Mouse (Mus musculus) stomach, postnatal 0 days (tissue): ENCODE results near the gene Fam214a. TPM values are rescaled to one million over a fixed set of nuclear protein-coding genes. Genes with fewer than 3 reads are reported as not detected.

Source experiments
- ATAC-seq: fragments of 200-750 bp; cut with Nextera tagmentation; 2 replicates; pipeline ENCODE4 v1.8.0; 2017; ENCODE audit not compliant: low FRiP score, low TSS enrichment
- DNase-seq: peaks from one replicate; pipeline ENCODE4 v3.0.0-alpha.2; 2016; ENCODE audit warnings: low spot score
- H3K27ac ChIP-seq: fragments of 300-500 bp; sonication (generic); replicated peaks from 2 replicates; pipeline ENCODE4 v1.5.1; 2014; ENCODE audit warnings: mild to moderate bottlenecking, control low read depth
- H3K27me3 ChIP-seq: fragments of 300-500 bp; sonication (generic); 2 replicates; pipeline ENCODE4 v1.6.1; 2014; ENCODE audit warnings: low read length; ENCODE audit not compliant: control insufficient read depth, insufficient read depth
- H3K36me3 ChIP-seq: fragments of 300-500 bp; sonication (generic); 2 replicates; pipeline ENCODE4 v1.6.1; 2014; ENCODE audit warnings: low read length, mixed read lengths; ENCODE audit not compliant: control insufficient read depth, insufficient read depth
- H3K4me1 ChIP-seq: fragments of 300-500 bp; sonication (generic); replicated peaks from 2 replicates; pipeline ENCODE4 v1.6.1; 2014; ENCODE audit warnings: antibody characterized with exemption; ENCODE audit not compliant: control insufficient read depth, insufficient read depth
- H3K4me2 ChIP-seq: fragments of 300-500 bp; sonication (generic); replicated peaks from 2 replicates; pipeline ENCODE4 v1.6.1; 2014; ENCODE audit warnings: low read depth, mild to moderate bottlenecking, control low read depth, moderate library complexity
- H3K4me3 ChIP-seq: fragments of 300-500 bp; sonication (generic); 2 replicates; pipeline ENCODE4 v1.5.1; 2014; ENCODE audit warnings: low read depth, low read length, control low read depth
- H3K9ac ChIP-seq: fragments of 300-500 bp; sonication (generic); 2 replicates; pipeline ENCODE4 v1.6.1; 2014; ENCODE audit warnings: mild to moderate bottlenecking, low read length, control low read depth, mixed read lengths
- H3K9me3 ChIP-seq: fragments of 300-500 bp; sonication (generic); 2 replicates; pipeline ENCODE4 v1.6.1; 2016; ENCODE audit warnings: low read length; ENCODE audit not compliant: control insufficient read depth
- CTCF ChIP-seq: IDR thresholded peaks from 2 replicates; pipeline ENCODE4 v1.5.1; 2016; ENCODE audit warnings: antibody characterized with exemption, low read depth, mild to moderate bottlenecking, moderate library complexity
- EP300 ChIP-seq: optimal IDR thresholded peaks from 2 replicates; pipeline ENCODE3; 2016; ENCODE audit warnings: antibody characterized with exemption
- WGBS: fragments of 180-500 bp; shearing (Covaris S2); extraction: QIAGEN DNeasy Blood & Tissue Kit; methylation state at CpG from one replicate; pipeline ENCODE4 v1.1.7; 2014; 5-methylcytosine and 5-hydroxymethylcytosine counted together
- polyA plus RNA-seq: library from polyadenylated mRNA; unstranded; fragments of >200 nt; fragmentation: Nextera tagmentation; extraction: Ambion mirVana; gene quantifications from 2 replicates; pipeline ENCODE4 v1.2.1, GENCODE M21; 2015

Gene Fam214a
- polyA plus RNA-seq, 1 experiment from 2014 or later = 10.7 TPM

GRCm38 (mm10) chr9:74953959-74954279, 1.2 kb downstream of the Fam214a start:
- TF ChIP-seq CTCF = no peak
- TF ChIP-seq EP300 = no peak
- Histone ChIP-seq H3K27ac (peak overlapping the region; percentile 98; the same call in 1 of the 2 replicates), H3K36me3 (no peaks in the 10 kb centered on the region), H3K4me2 (peak overlapping the region; percentile 94), H3K9ac (peak overlapping the region; percentile 84), H3K9me3 (no peaks in the 10 kb centered on the region), H3K4me3 (peak overlapping the region; percentile 88), H3K4me1 (no peaks in the 10 kb centered on the region), H3K27me3 (no peaks in the 10 kb centered on the region)
- ATAC-seq = no peak
- no peak for DNase-seq
- 47% methylated on average over 2 of the region's 2 CpGs for WGBS

- ATAC-seq (no peak), DNase-seq (no peak)
- H3K9ac ChIP-seq = no peak overlapping the region; the same call in 1 of the 2 replicates
- H3K4me2 ChIP-seq = peak overlapping the region; percentile 94; the same call in 1 of the 2 replicates
- 0 out of 2 replicates have a peak overlapping the region, but pooled peaks have one; percentile 88 for H3K4me3 ChIP-seq
- H3K9me3 ChIP-seq = no peaks in the 10 kb centered on the region
- no peak overlapping the region for H3K27ac ChIP-seq
- no peaks in the 10 kb centered on the region for H3K27me3 ChIP-seq
- H3K36me3 ChIP-seq = no peaks in the 10 kb centered on the region
- 66% methylated on average over 2 of the region's 2 CpGs for WGBS
- no peaks in the 10 kb centered on the region for H3K4me1 ChIP-seq
- TF ChIP-seq EP300 (no peak), CTCF (no peak)
Measured at GRCm38 (mm10) chr9:74954387-74954786, 1.7 kb downstream of the Fam214a start.

DNA sequence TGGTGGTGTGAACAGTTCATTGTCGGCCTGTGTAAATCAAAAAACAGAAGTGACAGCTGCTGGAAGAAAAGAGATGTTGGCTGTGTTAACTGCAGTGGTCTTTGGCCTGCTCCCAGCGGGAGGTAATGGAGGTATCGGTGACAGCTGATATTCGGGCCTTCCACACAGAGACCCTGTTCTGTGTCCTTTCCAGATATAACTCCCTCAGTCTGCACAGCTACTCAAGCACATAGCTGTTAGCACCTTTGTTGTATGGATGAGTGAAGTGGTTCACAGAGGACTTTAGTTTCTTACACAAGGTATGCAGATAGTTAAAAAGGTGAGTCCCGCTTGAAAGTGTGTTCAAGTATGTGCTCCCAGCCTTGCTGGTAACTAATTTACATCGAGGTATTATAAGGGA, 7.9 kb downstream of the Fam214a start:
- 76% methylated on average over 6 of the region's 6 CpGs for WGBS
- TF ChIP-seq EP300 = no peak
- TF ChIP-seq CTCF = no peak
- peaks cover 3% of the 10 kb centered on the region; the same call in 1 of the 2 replicates for H3K36me3 ChIP-seq
- no peaks in the 10 kb centered on the region for H3K9me3 ChIP-seq
- DNase-seq = no peak
- H3K9ac ChIP-seq = no peak overlapping the region
- no peak overlapping the region for H3K4me2 ChIP-seq
- no peaks in the 10 kb centered on the region for H3K4me1 ChIP-seq
- H3K4me3 ChIP-seq = no peak overlapping the region
- H3K27ac ChIP-seq = no peak overlapping the region
- no peak for ATAC-seq
- H3K27me3 ChIP-seq = no peaks in the 10 kb centered on the region

- no peak overlapping the region for H3K4me2 ChIP-seq
- H3K27me3 ChIP-seq = no peaks in the 10 kb centered on the region
- DNase-seq (no peak), ATAC-seq (no peak)
- no peaks in the 10 kb centered on the region for H3K4me1 ChIP-seq
- 42% methylated on average over 14 of the region's 14 CpGs for WGBS
- H3K27ac ChIP-seq = no peak overlapping the region
- TF ChIP-seq EP300 = no peak
- no peak for TF ChIP-seq CTCF
- peaks cover 3% of the 10 kb centered on the region; the same call in 1 of the 2 replicates for H3K36me3 ChIP-seq
- H3K9ac ChIP-seq = no peak overlapping the region
- no peaks in the 10 kb centered on the region for H3K9me3 ChIP-seq
- H3K4me3 ChIP-seq = no peak overlapping the region
Measured at GRCm38 (mm10) chr9:74961073-74961575, 8.4 kb downstream of the Fam214a start.

- H3K27ac ChIP-seq = no peak overlapping the region
- no peaks in the 10 kb centered on the region for H3K27me3 ChIP-seq
- H3K36me3 ChIP-seq = peaks cover 3% of the 10 kb centered on the region; the same call in 1 of the 2 replicates
- H3K9me3 ChIP-seq = no peaks in the 10 kb centered on the region
- 63% methylated on average over 2 of the region's 2 CpGs for WGBS
- H3K4me1 ChIP-seq = no peaks in the 10 kb centered on the region
- no peak for TF ChIP-seq CTCF
- TF ChIP-seq EP300 = no peak
- H3K9ac ChIP-seq = no peak overlapping the region
- ATAC-seq = no peak
- no peak overlapping the region for H3K4me2 ChIP-seq
- no peak for DNase-seq
- no peak overlapping the region for H3K4me3 ChIP-seq
Measured at GRCm38 (mm10) chr9:74963953-74964352, 11.3 kb downstream of the Fam214a start.

- no peak for TF ChIP-seq CTCF
- TF ChIP-seq EP300 = no peak
- H3K27ac ChIP-seq = no peak overlapping the region
- H3K4me3 ChIP-seq = no peak overlapping the region
- peaks cover 3% of the 10 kb centered on the region; the same call in 1 of the 2 replicates for H3K36me3 ChIP-seq
- no peaks in the 10 kb centered on the region for H3K27me3 ChIP-seq
- 87% methylated on average over 10 of the region's 10 CpGs for WGBS
- H3K9ac ChIP-seq = no peak overlapping the region
- no peaks in the 10 kb centered on the region for H3K9me3 ChIP-seq
- ATAC-seq (no peak), DNase-seq (no peak)
- H3K4me1 ChIP-seq = no peaks in the 10 kb centered on the region
- H3K4me2 ChIP-seq = no peak overlapping the region
Measured at GRCm38 (mm10) chr9:74964866-74965384, 12.2 kb downstream of the Fam214a start.
